Mouse (Mus musculus) layer of hippocampus, adult 8-10 months (tissue): Measurements from ENCODE around the gene Ccdc146. TPM values are rescaled to one million over a fixed set of nuclear protein-coding genes. Genes with fewer than 3 reads are reported as not detected.
A peak's percentile ranks its signal among the peaks of the same experiment; 100 is the strongest.
"Not testable (repeated sequence)": the region's sequence is repeated elsewhere in the genome, so short reads cannot be mapped to it uniquely, and the experiment has no call there.

Source experiments
- DNase-seq, 2 experiments: peaks; one replicate each; pipeline ENCODE4 v3.0.0; 2022; ENCODE audit warnings: low spot score in 2 of 2
- total RNA-seq, 4 experiments: library from RNA; stranded (reverse); gene quantifications; 2 replicates each; pipeline ENCODE4 v1.2.4; 2022

Ccdc146 gene
- total RNA-seq, 4 experiments from 2014 or later: 0.43 to 1.7 (median 0.81) TPM

DNA sequence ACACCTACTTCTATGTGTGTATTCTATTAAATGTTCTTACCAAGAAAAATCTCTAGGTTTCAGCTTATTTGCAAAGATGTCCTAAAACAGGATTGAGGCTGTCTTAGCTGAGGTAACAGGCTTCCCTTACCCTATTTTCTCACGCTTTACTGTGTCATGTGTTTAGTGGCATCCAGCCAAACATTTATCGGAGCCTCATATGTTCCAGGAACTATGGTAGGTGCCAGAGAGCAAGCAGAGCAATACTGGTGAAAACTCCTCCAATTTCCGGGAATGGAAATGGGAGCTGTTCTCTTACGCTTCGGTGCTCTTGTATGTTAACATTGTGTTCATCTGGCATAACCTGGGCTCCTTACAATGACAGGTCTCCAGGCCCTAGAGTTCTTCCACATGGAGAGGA, 92.8 kb downstream of the Ccdc146 start:
- DNase-seq: no peak

DNA sequence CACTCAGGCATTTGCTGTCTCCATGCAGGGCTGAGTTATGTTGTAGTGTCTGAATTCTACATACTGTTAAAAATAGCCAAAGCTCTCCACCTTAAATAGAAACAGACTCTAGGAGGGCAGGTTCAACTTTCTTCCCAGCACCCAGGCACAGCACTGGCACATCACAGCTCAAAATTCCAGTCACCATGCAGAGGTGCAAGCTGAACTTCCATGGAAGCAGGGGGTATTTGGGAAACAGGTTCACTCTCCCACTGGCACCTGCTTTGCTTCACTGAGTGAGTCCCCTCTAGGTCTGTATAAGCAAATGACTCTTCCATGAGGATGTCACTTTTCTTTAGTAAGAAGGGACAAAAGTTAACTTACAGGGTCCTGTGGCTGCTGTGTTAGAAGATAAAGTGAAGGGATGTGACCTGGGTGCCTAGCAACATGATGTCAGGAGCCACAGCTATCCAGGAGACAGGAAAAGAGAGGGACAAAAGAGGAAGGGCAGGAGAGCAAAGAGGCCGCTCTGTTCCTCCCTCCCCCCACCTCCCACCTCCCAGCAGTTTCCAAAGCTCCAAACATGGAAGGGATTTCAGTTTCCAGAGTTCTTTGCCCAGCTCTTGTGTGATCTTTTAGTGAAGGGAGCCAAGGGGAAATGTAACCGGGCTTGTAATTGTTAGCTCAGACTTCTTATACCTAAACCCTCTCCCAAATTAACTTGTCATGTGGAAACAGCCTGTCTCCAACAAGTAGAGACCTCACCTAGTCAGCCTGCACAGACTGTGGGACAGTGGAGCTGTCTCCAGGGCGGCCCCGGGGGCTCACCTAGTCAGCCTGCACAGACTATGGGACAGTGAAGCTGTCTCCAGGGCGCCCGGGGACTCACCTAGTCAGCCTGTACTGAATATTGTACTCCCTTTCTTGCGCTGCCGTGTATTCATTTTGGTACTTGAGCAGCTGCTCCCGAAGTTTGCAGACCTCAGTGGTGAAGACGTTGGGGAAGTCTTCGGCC, 94.5 kb downstream of the Ccdc146 start:
- no peak for DNase-seq

DNA sequence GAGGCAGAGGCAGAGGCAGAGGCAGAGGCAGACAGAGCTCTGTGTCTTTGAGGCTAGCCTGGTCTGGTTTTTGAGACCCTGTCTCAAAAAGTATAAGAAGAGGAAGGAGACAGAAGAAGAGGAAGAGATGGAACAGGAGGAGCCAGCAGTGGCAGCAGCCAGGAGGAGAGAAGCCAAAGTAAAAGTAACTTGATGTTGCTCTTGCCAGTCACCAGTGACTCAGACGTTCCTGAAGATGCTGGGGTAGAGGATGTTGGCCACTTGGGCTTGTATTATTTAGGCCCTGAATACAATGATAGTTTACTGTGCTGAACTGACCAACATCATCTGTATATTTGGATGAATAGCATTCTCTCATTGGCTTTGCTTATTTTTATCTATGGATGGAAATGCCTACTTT, 95.9 kb downstream of the Ccdc146 start:
- no peak for DNase-seq

DNA sequence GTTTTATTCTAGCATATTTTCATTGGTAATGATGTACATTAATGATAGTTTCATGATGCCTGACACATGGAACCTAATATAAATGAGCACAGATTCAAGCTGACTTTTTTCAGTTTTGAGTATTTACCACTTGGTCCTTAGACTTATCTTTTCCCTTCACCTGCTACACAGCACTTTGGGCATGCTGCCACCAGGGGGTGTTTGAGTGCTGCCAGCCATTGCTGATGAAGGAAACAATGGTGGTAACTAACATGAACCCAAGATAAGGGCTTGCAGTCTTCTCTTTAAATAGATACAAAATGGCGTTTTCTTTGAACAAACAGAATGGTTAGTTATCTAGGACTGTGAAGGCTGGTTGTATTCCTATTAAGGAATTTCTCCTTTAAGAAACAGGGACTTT, 98.0 kb downstream of the Ccdc146 start:
- DNase-seq: peak in 1 of 2 experiments; percentile 19

DNA sequence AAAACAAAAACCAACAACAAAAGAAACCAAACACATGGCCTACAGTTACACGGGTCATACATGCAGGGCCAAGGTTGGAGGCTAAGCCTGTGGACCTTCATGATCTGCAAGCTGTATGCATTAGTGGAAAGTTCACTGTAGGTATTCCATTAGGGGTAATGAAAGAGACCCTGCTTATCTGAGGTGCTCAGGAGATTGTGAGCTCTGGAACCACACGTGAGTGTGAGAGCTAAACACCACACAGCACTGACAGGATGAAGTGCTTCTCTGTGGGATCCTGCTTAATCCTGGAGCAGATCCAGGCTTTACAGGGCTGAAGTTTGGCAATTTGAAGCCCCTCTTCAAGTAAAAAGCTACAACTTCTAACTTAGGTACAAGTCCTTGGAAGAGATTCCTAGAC, 104.3 kb downstream of the Ccdc146 start:
- DNase-seq: no peak

DNA sequence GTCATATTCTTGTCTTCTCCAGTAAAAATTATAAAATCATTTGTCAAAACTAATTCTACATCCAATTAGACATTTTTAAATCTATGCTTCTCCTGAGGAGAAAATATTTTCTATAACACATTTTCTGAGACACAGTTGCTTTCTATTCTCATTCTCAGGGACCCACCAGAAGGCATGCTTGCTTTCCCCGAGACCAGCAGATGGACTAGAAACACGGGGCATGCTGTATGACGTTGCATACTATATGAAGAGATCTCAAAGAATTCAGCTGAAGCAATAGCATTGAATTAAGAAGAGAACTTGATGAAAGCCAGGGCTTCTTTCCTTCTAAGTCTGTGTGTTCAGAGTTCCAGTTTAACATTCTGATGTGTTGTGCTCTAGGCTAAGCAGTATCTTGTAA, 109.8 kb downstream of the Ccdc146 start:
- no peak for DNase-seq

DNA sequence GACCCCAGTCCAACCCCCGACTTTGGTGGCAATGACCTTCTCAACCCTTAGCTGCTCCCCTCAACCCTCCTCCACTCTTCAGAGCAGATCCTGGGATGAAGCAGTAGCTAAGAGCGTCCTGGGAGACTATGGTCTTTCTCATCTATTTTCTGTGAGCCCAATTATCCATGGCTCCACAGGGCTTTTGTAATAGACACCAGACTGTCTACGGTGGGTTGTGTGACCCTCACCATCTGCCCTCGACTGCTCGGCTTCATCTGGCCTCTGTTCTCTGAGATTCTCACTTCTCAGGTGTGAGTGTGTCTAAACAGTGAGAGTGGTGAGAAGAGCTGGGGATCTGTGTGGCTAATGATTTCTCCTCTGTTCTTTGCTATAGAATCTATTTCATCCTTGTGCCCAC, 117.3 kb downstream of the Ccdc146 start:
- no peak for DNase-seq

DNA sequence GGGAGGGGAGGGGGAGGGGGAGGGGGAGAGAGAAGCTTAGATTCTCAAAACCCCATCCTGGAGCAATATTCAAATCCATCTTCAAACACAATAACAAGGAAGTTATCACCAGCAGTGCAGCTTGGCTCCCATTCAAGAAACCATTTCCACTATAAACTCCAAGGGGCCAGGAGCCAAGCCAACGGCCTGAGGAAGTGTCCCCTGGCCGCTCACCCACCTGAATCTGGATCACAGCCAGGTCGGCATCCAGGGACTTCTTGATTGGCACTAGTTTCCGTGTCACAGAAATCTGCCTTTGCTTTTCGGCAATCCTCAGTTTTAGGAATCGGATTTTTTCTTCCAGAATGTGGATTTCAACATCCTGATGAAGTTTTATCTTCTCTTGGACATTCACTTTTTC, 123.5 kb downstream of the Ccdc146 start:
- no peak for DNase-seq

DNA sequence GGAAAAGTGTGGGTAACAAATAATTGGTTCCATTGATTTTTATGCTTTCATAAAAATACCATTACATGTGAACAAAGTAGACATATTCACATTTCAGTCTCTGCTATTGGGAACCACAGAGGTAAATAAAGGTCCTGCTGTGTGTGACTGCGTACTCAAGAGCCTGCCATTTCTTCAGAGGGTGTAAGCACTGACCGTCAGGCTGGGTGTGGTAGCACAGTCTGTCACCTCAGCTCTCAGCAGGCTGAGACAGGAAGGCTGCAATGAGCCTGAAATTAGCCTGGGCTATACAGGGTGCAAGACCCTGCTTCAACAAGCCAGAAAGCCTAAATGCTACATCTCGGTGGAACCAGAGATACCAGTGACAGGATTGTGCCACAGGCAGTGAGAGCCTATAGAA, 124.4 kb downstream of the Ccdc146 start:
- DNase-seq: no peak

DNA sequence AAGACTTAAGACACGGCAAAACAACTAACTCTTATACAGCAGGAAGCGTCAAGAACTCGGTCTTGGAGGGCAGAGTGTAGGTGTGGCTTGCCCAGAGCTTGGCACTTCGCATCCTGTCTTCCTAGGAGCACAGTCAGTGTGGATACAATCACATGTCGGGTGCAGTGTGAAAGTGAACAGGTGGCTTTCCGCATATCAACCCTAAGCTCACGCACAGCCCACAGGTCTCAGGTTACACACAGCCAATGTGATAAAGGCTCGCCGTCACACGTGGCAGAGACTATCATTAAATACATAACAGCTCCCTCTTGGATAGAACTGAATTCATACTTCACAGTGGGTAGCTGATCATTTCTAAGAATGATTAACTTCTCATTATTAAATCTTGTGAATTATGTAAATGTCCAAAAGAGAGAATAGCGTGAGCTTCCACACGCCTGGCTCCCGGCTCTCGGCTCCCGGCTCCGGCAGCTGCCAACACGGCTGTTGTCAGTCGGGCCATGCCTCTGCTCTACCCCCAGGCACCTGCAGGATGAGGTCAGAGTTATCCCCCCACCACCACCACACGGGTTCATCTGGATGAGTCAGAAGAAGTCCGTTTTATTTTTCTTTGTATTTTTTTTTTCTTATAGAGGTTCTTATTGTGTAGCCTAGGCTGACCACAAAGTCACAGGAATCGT, 125.3 kb downstream of the Ccdc146 start:
- DNase-seq: no peak

DNA sequence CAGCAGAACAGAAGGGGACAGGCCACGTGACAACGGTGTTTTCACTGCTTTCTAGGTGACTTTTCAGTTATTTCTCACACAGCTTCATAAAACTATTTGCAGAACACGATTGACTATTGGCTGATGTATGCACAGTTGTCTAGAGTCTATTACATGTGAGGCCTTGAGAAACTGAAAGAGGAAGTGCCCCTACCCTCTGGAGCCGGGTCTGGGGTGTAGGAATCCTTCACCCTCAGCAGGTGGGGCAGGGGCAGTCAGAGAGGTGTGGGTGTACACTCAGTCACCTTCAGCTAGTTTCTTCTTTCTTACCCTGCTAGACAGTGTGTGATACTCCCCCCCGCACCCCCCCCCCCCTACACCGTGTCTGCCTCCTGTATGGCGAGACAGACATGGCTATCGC, 128.8 kb downstream of the Ccdc146 start:
- no peak for DNase-seq

DNA sequence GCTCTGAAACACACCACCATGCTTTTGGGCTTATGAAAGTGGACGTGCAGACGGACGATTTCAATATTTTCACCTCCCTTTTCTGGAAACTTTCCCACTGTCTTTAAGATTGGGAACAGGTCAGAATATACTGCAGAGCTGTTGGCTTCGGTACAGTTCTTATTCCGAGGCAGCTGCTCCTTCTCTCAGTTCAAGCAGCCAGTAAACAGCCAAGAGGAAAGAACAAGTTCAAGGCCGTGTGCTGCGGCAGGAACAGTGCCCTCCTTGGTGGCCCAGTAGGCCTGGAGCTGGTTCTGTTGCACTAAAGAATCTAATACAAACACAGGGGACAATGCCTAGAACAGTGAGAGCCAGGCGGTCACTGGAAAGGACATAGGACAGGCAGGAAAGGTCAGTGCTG, 133.9 kb downstream of the Ccdc146 start:
- no peak for DNase-seq

DNA sequence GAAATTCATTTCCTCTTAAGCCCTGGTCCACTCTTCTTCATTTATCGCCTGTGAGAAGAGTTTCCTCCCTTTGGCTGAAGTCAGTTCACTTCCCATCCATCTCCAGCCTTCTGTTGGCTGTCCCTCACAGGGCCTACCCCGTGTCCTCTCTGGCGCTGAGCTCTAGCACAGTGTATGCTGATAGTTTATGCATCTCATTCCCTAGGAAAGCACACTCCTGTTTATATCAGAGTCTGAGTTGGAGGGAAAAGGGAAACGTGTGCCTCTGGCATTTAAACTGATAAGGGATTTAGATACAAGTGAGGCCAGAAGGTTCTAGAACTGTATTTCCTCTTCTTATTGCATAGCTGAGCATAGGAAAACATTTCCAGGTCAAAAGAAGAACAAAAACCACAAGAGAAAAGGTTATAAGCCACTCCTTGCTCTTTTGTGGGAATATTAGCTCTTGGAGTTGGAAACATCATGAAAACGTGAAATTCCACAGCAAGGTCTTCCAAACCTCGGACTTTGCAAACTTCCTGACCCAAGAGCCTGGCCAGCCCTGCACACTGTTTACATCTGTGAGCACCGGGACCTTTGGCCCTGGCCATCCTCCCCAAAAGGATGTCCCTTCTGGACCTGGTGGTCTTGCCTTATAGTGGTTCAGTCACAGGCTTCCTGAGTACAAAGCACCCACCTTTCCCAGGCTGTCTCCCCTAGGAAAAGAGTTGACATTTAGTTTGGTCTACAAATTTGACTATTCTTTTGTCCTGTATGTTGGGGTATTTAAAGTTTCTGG, 135.6 kb downstream of the Ccdc146 start:
- no peak for DNase-seq

DNA sequence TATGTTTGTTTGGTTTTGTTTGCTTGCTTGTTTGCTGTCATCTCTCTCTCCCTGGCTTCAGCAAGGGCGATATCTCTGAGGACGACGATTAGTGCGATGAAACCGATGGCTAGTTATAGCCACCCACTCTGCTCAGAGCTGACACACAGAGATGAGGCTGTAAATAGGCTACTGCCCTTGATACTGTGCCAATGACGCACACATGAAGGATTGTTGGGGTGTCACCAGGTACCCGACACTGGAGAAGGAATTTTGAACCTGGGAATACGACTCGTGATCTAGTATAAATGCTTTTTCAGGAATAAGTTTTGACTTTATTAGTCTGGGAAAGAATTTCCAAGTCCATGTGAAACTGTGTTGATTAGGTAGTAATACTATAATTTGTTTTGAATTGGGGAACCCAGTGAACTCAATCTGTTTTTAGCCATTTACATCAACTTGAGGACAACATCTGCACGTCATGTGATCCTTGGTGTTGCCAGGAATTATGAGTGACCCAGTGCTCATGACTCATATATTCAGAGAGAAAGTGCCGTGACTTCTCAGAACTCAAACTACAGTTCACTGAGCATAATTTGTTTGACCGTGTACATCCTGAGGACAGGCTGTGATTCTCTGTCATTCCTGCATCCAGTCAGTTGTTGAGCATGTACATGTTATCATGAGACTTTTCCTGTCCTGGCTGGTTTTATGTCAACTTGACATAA, 141.0 kb downstream of the Ccdc146 start:
- DNase-seq: no peak

DNA sequence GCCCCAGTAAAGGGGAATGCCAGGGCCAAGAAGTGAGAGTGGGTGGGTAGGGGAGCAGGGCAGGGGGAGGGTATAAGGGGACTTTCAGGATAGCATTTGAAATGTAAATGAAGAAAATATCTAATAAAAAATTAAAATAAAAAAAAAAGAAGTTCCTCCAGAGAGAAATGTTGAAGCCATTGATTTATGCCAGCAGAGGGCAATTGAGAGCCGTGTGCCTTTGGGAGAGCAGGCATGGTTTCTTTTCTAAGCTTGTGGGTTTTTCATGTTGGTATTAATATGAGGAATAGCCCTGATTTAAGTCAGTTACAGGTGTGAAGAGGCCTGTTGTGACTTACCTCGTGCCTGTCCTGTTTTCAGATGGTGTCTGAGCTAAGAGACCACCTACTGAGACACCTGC, 146.8 kb downstream of the Ccdc146 start:
- DNase-seq: not testable (repeated sequence)

DNA sequence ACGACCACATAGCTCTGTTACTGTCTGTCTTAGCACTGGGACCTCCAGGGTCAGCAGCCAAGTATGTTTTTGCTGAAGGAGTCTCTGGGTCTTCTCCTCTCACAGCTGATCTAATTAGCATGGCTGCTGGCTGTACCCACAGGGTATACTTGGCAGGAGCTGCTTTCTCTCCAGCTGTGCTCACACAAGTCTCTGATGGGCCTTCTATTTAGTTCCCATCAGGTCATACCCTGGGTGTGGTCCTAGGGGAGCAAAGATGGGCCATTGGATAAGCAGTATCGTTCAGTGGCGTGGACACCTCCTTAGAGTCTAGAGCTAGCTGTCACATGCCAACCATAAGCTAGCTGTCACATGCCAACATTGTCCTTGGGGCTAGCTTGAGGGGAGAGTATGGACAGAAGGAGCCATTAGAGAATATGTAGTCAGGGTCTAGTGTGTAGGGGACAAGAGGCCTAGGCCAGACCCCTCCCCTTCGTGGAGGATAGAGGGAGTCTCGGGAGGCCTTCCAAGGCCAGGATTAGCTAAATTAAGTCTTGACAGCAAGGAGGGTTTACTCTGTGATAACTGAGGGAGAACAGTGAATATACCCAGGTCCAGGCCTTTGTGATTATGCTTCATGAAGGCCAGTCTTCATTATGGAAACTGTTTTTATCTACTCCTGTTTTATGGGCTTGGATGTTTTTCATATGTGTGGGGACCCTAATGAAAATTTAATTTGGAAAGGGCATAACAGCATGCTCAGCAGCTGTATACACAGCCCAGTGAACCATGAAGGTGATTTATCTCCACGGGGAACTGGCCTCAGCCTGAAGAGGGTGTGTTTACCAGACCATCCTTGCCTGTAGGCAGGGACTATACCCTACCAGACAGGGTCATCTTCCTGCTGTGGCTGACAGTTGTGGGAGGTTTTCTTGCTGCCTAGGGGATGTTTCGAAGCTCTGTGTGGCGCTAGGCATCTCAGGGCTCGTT, 152.8 kb downstream of the Ccdc146 start:
- DNase-seq: no peak

DNA sequence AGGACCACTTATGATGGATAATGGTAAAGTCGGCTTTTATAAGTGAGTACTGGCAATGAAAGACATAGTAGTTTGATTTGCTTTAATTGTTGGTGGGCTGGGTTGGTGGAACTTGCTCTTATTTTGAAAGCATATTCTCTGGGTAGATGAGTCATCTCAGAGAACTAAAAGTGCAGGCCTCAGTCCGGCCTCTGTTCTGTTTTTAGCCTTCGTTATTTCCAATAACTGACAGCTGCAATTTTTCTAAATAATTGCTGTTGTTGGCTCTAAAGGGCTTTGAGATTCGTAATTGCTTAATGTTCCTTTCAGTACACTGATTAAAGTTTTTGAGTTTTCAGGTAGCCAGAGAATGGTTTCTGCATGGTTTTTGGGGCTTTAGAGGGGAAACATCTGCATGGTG, 153.7 kb downstream of the Ccdc146 start:
- no peak for DNase-seq

DNA sequence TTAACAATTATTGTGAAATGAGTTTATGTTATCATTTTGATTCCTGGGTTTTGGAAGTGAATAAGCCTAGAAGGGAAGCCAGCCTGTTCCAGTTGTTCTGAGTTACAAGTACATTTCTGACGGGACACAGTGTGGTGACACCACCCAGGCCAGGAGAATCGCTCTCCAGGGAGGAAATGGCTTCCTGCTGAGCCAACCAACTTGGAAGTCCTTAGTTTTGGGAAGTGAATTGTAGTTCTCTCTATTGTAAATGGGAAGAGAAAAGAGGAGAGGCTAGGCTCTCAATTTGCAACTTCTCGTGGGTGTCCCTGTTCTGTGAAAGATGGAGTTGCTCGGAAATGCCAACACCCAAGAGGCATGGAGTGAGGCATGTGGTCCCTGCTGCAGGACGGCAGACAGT, 155.0 kb downstream of the Ccdc146 start:
- DNase-seq: no peak

DNA sequence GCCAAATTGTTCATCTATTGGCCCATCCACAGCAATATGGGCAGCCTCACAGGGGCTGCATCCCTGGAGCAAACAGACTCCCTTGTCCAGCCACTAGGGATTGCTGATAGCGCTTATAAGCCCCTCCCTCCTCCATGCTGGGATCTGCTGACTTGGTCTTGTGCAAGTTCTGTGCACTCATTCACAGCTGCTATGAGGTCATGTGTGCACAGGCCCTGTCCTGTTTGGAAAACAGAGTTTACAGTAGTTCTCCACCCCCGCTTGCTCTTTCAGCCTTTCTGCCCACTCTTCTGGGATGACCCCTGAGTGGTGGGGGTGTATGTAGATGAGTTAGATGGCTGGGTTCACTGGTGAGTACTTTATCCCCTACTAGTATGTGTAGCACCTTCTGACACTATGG, 157.4 kb downstream of the Ccdc146 start:
- no peak for DNase-seq

DNA sequence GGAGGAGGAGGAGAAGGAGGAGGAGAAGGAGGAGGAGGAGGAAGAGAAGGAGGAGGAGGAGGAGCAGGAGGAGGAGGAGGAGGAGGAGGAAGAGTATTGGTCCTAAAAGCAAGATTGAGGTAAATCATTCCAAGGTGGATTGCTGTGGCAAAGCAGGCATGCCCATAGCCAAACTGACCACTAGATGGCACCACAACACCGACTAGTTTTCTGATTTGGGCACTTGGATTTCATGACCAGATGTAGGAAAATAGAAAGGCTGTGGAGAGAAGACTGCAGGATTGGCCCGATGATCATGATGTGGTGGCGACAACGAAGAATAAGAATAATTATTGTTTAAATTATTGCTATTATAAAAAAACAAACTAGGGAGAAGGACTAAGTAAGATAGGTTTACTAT, 159.4 kb downstream of the Ccdc146 start:
- peak; percentile 60 to 91 for DNase-seq
